Mouse (Mus musculus): ENCODE measurements at regions not wholly inside any gene's neighbourhood (a gene's known extent, or its start where the extent isn't known, plus 50 kb on each side); places are given as distances from the start of the nearest gene placed in this dataset.
A peak's percentile ranks its signal among the peaks of the same experiment; 100 is the strongest.

DNA sequence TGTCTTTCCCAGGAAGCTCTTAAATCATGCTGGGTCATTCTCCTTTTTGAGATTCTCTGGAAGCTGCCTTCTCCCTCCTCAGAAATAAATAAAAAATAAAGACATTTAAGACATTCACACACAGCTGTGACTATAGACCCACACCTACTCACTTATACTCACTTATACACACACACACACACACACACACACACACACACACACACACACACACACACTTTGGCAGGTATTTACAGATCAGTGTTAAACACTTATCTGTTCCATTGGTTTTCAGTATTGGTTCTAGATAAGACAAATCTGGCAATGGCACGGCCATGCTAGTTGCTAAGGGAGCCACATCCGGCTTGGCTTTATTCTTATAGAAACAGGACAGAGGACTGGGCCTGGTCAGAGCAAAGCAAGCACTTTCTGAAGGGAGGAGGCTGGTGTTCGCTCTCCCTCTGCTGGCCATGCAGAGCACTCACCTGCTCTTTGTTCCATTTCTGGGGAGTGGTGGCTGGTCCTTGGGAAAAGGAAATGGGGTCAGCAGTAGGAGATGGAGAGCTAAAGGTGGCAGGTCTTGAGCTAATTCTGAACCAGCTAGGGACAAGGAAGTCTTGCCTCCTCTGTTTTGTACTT lies 123.8 kb upstream of the C1qtnf7 start:
- 10% methylated on average over 3 of the region's 3 CpGs for whole genome bisulfite sequencing
- Histone ChIP-seq H3K4me2 (replicated peaks; ENCODE audit: low read depth, low read length) (no peak overlapping the region), H3K27ac (ENCODE audit: low read depth, low read length) (no peak overlapping the region), H3K4me3 (ENCODE audit: low read length) (no peak overlapping the region), H3K9ac (ENCODE audit: low read depth, low read length) (no peak overlapping the region), H3K4me1 (ENCODE audit: control insufficient read depth, insufficient read depth, low read length) (no peaks in the 10 kb centered on the region), H3K36me3 (ENCODE audit: control insufficient read depth, insufficient read depth, low read length) (no peaks in the 10 kb centered on the region), H3K27me3 (ENCODE audit: control insufficient read depth, insufficient read depth, low read length) (no peaks in the 10 kb centered on the region), H3K9me3 (ENCODE audit: control insufficient read depth, low read length) (no peaks in the 10 kb centered on the region)
- ATAC-seq (ENCODE audit: low FRiP score, low TSS enrichment), result peak; percentile 88

DNA sequence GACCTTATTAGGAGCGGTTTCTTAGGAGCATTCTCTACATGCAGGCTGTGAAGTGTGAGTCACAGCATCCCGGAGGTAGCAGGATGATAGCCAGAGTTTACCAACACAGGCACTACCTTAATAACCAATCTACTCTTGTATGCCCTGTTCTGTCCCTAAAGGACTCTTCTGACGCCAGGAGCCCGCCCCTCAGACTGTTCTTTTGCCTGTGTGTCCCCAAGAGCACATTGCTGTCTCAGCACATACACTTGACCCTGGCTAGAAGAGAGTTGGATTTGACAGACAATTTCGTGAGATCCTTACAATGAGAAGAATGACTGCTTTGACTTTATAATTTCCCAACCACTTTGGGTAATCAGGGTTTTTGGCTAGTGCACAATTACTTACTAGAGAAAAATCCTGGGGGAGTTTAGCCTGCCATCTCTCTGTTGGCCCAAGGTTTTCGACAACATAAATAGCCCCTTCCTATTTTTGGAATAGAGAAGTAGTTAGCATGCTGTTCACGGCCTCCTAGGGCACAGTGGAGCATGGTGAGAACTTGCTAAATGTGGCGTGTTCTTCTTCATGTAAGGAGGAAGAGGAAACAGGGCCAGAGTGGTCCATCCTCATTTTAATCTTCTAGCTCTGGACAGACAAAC lies 122.3 kb upstream of the C1qtnf7 start:
- no peak overlapping the region for H3K9ac ChIP-seq (ENCODE audit: low read depth, low read length)
- H3K9me3 ChIP-seq (ENCODE audit: control insufficient read depth, low read length), result no peaks in the 10 kb centered on the region
- no peak overlapping the region for H3K27ac ChIP-seq (ENCODE audit: low read depth, low read length)
- no peak for ATAC-seq (ENCODE audit: low FRiP score, low TSS enrichment)
- H3K27me3 ChIP-seq (ENCODE audit: control insufficient read depth, insufficient read depth, low read length), result no peaks in the 10 kb centered on the region
- H3K4me1 ChIP-seq (ENCODE audit: control insufficient read depth, insufficient read depth, low read length), result no peaks in the 10 kb centered on the region
- H3K4me3 ChIP-seq (ENCODE audit: low read length), result no peak overlapping the region
- H3K36me3 ChIP-seq (ENCODE audit: control insufficient read depth, insufficient read depth, low read length), result no peaks in the 10 kb centered on the region
- WGBS, result 82% methylated on average over 8 of the region's 8 CpGs
- H3K4me2 ChIP-seq (replicated peaks; ENCODE audit: low read depth, low read length), result no peak overlapping the region

DNA sequence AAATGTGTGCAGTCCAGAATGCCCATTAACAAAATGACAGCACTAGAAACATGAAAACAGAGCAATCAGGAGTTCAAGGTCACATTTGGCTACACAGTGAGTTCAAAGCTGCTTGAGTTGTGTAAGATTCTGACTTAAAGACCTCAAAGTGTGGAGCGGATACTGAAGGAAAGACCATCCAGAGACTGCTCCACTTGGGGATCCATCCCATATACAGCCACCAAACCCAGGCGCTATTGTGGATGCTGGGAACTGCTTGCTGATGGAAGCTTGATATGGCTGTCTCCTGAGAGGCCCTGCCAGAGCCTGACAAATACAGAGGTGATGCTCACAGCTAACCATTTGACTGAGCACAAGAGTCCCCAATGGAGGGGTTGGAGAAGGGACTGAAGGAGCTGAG lies 98.1 kb upstream of the C1qtnf7 start:
- WGBS, result 81% methylated on average over 2 of the region's 2 CpGs
- Histone ChIP-seq H3K4me2 (replicated peaks; ENCODE audit: low read depth, low read length) (no peak overlapping the region), H3K36me3 (ENCODE audit: control insufficient read depth, insufficient read depth, low read length) (no peaks in the 10 kb centered on the region), H3K27ac (ENCODE audit: low read depth, low read length) (no peak overlapping the region), H3K4me3 (ENCODE audit: low read length) (no peak overlapping the region), H3K27me3 (ENCODE audit: control insufficient read depth, insufficient read depth, low read length) (no peaks in the 10 kb centered on the region), H3K9me3 (ENCODE audit: control insufficient read depth, low read length) (no peaks in the 10 kb centered on the region), H3K9ac (ENCODE audit: low read depth, low read length) (no peak overlapping the region), H3K4me1 (ENCODE audit: control insufficient read depth, insufficient read depth, low read length) (no peaks in the 10 kb centered on the region)
- no peak for ATAC-seq (ENCODE audit: low FRiP score, low TSS enrichment)

DNA sequence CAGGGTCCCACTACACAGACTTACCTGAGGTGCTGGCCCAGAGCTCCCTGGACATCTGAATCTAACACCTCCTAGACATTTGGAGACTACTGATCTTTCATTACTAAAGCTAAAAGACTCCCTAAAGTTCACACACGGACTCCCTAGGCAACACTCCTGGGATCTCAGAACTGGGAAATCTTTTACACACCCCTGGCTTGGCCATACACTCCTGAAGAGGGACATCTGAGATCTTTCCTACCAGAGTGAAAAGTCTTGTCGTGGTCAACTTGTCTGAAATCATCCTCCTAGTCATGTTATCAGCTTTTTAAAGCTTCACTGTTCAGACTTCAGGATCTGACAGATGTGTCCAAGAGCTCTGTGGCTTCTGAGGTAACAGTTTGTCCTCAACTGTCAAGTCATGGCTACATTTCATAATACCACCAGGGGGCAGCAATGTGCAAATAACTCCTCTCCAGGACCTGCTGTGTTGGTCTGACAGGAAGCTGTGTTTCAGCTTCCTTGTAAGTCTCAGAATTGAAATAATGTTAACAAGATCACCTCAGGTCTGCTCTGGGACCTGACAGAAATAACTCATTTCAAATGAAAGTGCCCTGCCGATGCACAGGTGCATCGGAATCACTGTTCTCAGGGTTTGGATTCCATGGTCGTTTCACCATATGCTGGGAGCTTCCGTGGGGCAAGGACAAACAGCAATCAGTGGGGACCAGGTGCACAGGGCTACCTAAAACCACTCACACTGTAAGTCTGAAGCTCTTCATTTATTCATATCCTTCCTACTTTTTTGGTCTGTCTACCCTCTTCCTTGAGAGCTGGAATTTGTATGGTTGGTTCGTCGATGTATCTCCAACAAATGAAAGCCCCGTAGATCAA lies 92.3 kb upstream of the C1qtnf7 start:
- no peaks in the 10 kb centered on the region for H3K36me3 ChIP-seq (ENCODE audit: control insufficient read depth, insufficient read depth, low read length)
- H3K9me3 ChIP-seq (ENCODE audit: control insufficient read depth, low read length), result no peaks in the 10 kb centered on the region
- H3K4me1 ChIP-seq (ENCODE audit: control insufficient read depth, insufficient read depth, low read length), result no peaks in the 10 kb centered on the region
- WGBS, result 74% methylated on average over 9 of the region's 9 CpGs
- no peak overlapping the region for H3K4me2 ChIP-seq (replicated peaks; ENCODE audit: low read depth, low read length)
- no peak overlapping the region for H3K4me3 ChIP-seq (ENCODE audit: low read length)
- no peak overlapping the region for H3K9ac ChIP-seq (ENCODE audit: low read depth, low read length)
- ATAC-seq (ENCODE audit: low FRiP score, low TSS enrichment), result peak; percentile 83
- no peak overlapping the region for H3K27ac ChIP-seq (ENCODE audit: low read depth, low read length)
- no peaks in the 10 kb centered on the region for H3K27me3 ChIP-seq (ENCODE audit: control insufficient read depth, insufficient read depth, low read length)

DNA sequence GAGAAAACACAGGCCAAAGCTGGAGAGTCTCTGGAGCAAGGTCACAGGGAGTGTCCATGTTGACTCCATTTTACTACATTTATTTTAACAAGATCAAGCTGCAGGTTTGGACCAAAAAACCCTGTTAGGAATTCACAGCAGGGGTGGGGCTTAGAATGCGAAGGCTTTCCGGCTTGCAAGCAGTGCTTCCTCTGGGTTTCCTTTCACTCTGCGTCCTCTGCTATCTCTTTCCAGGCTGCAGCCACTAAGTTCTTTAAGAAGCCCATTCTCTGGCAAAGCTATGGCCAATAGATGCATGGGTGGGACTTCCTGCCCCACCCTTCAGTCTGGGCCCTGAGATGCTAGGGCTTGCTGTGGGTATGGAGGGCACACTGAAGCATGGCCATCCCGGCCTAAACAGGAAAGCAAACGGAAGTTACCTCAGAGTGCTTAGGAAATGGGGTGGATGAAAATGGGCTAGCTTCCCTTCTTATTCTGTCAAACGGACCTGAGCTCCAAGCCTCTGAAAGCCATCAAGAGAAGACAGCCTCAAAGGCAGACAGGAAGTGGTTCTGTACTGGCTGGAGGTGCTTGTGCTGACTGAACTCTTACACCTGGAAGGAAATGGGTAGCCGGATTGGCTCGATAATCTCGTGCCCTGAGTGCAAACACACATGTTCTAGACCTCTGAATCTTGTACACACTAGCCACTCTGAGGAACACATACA lies 90.6 kb upstream of the C1qtnf7 start:
- ATAC-seq (ENCODE audit: low FRiP score, low TSS enrichment), result no peak
- Histone ChIP-seq H3K36me3 (ENCODE audit: control insufficient read depth, insufficient read depth, low read length) (no peaks in the 10 kb centered on the region), H3K9me3 (ENCODE audit: control insufficient read depth, low read length) (no peaks in the 10 kb centered on the region), H3K4me1 (ENCODE audit: control insufficient read depth, insufficient read depth, low read length) (no peaks in the 10 kb centered on the region), H3K27ac (ENCODE audit: low read depth, low read length) (no peak overlapping the region), H3K27me3 (ENCODE audit: control insufficient read depth, insufficient read depth, low read length) (no peaks in the 10 kb centered on the region), H3K4me2 (replicated peaks; ENCODE audit: low read depth, low read length) (no peak overlapping the region), H3K4me3 (ENCODE audit: low read length) (no peak overlapping the region), H3K9ac (ENCODE audit: low read depth, low read length) (no peak overlapping the region)
- WGBS, result 73% methylated on average over 9 of the region's 9 CpGs

DNA sequence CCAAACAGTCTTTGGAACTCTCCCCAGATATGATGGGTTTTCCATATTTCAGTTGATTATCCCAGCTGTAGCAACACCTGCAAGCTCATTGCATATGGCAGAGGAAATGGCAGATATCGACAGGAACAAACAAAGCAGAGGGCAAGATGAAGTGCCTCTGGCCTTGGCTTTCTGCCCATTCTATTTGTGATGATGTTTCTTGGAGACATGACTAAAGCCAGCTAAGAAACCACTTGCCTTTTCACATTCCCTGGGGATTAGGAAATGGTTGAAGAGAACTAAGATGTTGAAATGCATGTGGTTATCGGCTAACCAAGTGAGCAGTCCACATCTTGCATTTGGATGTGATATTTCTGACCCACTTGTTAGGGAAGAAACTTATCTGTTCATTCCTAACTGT lies 82.0 kb upstream of the C1qtnf7 start:
- Histone ChIP-seq H3K4me3 (ENCODE audit: low read length) (no peak overlapping the region), H3K36me3 (ENCODE audit: control insufficient read depth, insufficient read depth, low read length) (no peaks in the 10 kb centered on the region), H3K9ac (ENCODE audit: low read depth, low read length) (no peak overlapping the region), H3K4me1 (ENCODE audit: control insufficient read depth, insufficient read depth, low read length) (no peaks in the 10 kb centered on the region), H3K27me3 (ENCODE audit: control insufficient read depth, insufficient read depth, low read length) (no peaks in the 10 kb centered on the region), H3K4me2 (replicated peaks; ENCODE audit: low read depth, low read length) (no peak overlapping the region), H3K9me3 (ENCODE audit: control insufficient read depth, low read length) (no peaks in the 10 kb centered on the region), H3K27ac (ENCODE audit: low read depth, low read length) (no peak overlapping the region)
- WGBS, result 80% methylated on average over 2 of the region's 2 CpGs
- ATAC-seq (ENCODE audit: low FRiP score, low TSS enrichment), result no peak

DNA sequence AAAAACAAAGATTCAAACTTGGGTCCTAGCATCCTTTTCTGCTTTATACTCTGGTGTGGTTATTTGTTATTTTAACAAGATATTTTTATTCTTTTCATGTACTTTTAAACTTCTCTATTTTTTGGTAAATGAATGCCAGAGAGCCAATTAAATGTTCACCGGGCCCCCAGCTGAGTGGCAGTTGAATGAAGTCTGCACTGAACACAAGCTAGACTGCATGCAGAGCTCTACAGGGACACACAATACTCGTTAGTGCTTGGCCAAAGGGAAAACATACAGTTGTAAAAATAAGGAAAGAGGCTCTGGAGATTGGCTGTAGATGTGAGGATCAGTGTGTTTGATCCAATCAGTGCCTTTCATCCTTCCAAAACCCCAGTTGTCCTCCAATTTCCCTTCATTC lies 76.1 kb upstream of the C1qtnf7 start:
- WGBS, result 80% methylated on average over 2 of the region's 2 CpGs
- H3K4me1 ChIP-seq (ENCODE audit: control insufficient read depth, insufficient read depth, low read length), result no peaks in the 10 kb centered on the region

DNA sequence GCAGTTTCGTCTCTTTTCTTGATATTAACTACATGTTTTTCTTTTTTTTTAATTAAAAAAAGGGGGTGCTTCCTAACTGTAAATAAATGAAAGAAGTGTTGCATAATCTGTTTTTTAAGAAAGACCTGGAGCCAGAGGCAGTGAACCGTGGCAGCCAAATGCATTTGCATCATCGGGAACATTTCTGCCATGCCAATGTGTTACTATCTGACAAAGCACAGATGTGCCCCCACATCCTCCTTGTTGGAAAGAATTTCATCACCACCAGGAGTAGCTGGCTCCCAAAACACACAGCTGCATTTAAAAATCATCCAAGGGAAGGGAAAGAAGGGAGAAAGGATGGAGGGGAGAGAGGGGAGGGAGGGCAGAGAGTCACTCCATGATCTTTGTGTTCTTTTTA lies 74.0 kb upstream of the C1qtnf7 start:
- H3K9ac ChIP-seq (ENCODE audit: low read depth, low read length), result no peak overlapping the region
- no peaks in the 10 kb centered on the region for H3K36me3 ChIP-seq (ENCODE audit: control insufficient read depth, insufficient read depth, low read length)
- 61% methylated on average over 3 of the region's 3 CpGs for WGBS
- no peak for ATAC-seq (ENCODE audit: low FRiP score, low TSS enrichment)
- H3K27me3 ChIP-seq (ENCODE audit: control insufficient read depth, insufficient read depth, low read length), result no peaks in the 10 kb centered on the region
- H3K9me3 ChIP-seq (ENCODE audit: control insufficient read depth, low read length), result no peaks in the 10 kb centered on the region
- no peak overlapping the region for H3K27ac ChIP-seq (ENCODE audit: low read depth, low read length)
- H3K4me3 ChIP-seq (ENCODE audit: low read length), result no peak overlapping the region
- no peaks in the 10 kb centered on the region for H3K4me1 ChIP-seq (ENCODE audit: control insufficient read depth, insufficient read depth, low read length)
- H3K4me2 ChIP-seq (replicated peaks; ENCODE audit: low read depth, low read length), result no peak overlapping the region

More for the DNA sequence above, 76.1 kb upstream of the C1qtnf7 start:
- Histone ChIP-seq H3K27ac (ENCODE audit: low read depth, low read length) (no peak overlapping the region), H3K9ac (ENCODE audit: low read depth, low read length) (no peak overlapping the region), H3K36me3 (ENCODE audit: control insufficient read depth, insufficient read depth, low read length) (no peaks in the 10 kb centered on the region), H3K27me3 (ENCODE audit: control insufficient read depth, insufficient read depth, low read length) (no peaks in the 10 kb centered on the region), H3K4me2 (replicated peaks; ENCODE audit: low read depth, low read length) (no peak overlapping the region), H3K4me3 (ENCODE audit: low read length) (no peak overlapping the region), H3K9me3 (ENCODE audit: control insufficient read depth, low read length) (no peaks in the 10 kb centered on the region)
- ATAC-seq (ENCODE audit: low FRiP score, low TSS enrichment), result no peak

Data from kidney, embryonic 14.5 days (tissue).